Mouse (Mus musculus) cerebellum, adult 18-20 months (tissue): ENCODE results near the gene Fzd7.

ENCODE experiments used
- DNase-seq, 2 experiments: peaks; one replicate each; pipeline ENCODE4 v3.0.0; 2021

The Fzd7 gene

DNA sequence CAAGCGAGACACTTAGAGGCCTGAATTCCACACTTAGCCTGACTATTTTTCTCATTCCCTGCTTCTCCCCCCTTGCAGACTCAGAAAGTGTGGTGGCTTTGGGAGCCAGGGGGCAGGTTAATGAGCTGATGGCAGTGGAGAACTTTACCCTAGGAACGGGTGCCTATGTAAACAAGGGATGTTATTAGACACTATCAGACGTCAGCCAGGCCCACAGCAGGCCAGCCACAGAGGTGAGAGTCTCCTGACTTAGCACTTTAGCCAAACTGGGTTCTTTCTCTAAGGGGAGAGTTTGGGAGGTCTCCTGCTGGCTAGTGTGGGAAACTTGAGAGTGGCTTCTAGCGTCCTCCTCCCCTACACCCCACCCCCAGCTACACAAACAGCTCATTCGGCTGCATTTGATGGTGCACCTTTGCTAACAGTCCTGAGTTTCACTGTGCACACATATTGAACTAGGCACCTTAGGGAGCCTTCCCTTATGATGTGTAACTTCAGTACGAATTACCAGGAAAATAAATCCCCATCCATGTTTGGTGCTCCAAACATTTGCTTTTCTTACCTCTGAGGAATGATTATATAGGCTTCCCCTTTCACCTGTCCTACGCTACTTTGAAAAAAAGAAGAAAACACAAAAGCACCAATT is 21.6 kb downstream of the Fzd7 start:
- no peak for DNase-seq

DNA sequence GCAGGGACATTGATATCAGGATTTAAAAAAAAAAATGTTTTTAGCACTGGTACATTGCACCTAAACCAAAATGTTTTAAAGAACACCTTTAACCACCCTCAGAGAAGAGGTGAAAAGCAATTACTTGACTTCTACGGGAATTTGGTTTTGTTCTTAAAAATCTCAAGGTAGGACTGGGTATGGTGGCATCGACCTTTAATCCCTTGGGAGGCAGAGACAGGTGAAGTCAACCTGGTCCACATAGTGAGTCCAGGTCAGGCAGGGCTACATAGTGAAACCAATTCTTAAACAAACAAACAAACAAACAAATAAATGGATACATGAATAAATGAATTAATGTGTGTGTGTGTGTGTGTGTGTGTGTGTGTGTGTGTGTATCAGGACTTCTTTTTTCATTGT is 22.1 kb downstream of the Fzd7 start:
- no peak for DNase-seq

DNA sequence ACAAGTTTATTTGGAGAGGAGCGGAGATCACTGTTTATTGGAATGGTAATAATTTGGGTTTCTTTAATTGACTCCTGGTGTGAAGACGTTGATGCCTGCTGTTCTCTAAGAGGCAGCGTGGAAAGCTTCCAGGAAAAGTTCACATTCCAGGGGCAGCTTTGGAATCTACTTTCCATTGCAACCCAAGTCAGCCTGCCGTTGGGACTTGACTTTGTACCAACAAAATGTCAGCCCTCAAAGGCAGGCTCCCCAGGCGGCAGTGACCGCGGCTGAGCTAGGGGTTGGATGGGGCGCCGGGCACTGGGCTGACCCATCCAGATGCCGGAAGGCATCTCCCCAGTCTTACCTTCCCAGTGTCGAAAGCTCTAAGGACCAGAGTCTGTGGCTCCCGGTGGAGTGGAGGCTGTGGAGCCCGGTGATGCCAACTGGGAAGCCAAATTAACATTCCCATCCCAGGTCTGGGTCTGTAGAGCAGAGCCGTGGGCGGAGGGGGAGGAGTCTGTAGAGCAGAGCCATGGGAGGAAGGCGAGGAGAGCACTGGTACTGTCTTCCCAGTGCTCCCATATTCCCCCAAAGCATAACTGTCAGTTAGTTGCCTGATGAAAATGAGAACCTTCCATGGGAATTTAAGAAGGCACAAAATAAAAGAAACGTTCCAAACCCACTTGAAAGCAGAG is 26.4 kb downstream of the Fzd7 start:
- DNase-seq = no peak

DNA sequence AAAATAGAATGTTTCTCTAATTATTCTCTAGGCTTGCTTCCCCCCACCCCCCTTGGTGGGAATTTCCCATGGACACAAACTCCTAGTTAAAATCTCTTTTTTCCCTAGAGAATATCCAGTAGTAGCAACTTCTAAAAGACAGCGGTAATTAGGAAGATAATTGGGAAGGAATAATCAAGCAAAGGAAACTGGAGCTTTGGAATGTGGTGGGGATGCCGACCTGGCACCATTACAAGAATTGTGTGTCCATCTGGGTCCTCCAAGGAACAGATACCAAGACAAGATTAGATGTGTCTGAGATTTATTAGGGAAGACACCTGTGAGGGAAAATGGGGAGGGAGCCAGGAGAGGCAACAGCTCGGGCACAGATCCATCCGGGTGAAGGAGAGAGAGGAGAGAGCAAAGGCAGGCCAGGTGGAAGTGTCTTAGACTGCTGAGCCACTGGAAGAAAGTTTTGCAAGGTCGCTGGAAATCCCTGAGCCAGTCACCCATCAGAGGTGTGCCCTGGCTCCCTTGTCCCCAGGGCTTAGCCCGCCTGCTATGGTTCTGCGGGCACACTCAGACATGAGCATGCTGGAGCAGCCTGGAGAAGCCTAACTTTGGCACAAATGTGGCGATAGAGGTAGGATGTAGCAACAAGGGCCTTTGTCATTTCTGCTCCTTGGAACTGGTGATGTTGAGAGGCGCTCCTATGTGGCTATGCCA is 29.5 kb downstream of the Fzd7 start:
- DNase-seq = peak; percentile 22 to 33

DNA sequence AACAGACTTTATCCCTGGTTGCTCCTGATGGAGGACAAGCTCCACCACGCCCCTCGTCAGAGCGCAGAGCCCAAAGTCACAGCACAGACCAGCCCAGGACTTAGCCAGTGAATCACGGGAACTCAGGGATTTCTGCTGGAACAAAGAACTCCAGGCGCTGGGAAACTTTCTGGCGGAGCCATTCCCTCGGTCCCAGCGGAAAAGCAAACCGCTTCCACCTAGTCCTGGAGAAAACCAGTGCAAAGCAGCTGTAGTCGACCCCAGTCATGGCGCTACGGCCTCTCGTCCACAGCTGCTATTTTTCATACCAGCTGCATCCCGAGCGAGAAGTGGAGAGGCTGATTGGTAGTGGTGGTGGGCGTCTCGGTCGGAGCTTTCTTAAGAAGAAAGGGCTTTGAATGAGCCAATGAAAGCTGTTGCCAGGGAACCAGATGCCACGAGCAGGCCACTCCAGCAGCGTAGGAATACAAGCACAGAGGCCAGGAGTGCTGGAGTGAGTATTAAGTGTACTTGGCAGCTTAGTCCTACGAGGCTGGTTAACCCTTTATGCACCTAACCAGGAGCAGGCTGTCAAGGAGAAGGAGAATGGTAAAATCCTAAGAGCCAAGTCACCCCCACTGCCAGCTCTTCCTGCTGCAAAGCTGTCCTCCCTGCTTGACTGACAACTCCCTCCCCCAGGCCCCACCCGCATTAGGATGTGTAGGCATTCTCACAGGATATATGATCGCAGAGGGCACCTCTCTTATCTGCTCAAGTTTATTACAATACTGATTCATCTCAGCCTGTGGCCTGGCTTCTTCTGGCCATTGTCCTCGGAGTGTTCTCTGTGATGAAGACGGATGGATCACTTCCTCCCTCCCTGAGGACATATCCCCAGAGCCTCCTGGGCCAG is 34.0 kb downstream of the Fzd7 start, which contains the start of gene Gm973:
Gm973 (plus strand) TSS at position 239 of the 892 bp plus-strand sequence.
- DNase-seq = peak in 1 of 2 experiments; percentile 10

DNA sequence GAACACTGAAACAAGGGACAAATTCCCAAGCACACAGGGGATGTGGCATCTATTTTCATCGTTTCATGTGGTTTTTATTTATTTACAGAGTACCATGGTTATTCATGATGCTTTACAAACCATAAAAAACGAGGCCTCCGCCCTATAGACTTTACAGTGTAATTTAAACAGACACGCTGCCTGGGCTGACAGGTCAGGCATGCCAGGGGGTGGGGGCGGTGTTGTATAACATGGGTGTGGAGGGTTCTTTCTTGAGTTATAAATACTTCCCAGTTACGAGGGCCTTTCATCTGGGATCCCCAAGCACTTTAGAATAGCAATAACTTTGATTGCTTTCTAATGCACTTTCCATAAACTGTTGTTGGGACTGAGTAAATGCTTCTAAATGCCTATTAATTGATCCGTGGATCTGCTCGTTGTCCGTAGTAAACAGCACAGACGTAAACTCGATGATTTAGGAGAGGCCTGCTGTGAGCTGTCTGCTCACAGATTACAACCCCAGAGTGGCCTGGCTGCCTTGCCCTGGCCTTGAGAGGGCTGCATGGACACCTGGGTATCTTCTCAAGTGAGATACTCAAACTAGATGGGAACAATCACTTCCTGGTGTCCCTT is 38.1 kb downstream of the Fzd7 start:
- DNase-seq = no peak

DNA sequence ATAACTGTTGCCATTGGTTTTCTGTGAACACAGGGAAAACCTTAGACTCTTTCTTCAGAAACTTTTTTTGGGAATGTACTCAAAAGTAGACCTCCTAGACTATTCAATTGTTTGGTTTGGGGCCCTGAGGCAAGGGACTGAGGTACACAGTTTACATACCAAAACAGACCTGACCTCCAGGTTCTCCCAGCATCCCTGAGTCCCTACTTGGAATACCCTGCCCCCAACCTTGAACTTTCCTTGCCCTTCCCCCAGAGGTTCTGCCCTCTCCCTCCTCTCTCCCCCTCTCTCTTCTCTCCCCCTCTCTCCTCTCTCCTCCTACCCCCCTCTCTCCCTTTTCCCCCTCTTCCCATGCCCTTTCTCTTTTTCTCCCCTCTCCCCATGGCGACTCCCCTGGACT is 40.2 kb downstream of the Fzd7 start:
- no peak for DNase-seq

DNA sequence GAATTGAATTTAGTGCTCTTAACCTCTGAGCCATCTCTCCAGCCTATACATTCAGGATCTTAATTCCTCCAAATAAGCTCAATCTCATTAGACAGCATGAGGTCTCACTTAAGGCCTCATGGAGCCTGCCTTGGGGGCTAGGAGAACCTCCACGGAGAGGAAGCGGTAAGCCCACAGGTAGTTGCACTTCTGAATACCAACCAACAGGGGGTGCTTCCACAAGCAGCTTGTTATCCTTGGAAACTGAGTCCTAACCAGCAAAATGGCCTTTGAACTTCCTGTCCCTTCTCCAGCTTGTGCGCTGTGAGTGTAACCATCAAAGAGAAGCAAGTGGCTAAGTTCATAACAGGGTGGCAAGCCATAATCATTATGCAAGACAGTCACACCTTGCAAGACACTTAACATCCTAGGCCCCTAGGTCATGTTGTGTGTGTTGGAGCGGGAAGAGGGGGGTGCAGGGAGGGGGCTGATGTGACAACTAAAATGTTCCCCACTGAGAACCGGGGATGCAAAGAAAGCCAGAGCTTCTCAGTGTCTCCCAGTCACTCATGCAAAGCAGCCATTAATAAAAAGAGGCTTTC is 41.2 kb downstream of the Fzd7 start:
- no peak for DNase-seq

DNA sequence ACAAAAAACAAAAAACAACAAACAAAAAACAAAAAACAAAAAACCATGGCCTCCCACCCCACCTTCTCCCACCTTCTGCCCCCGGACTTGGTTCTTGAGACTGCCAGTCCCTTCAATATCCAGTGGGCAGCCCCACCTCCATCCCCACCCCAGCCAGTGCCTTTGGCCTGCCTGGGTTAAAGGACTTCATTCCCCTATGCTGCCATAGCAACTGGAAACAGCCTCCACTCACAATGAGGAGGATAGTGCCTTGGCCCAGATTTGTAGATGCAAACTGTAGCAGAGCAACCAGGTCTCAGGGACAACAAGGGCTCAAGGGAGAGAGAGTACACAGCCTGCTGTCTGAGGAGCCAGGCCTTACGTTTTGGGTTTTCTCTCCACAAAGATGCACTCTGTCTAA is 41.8 kb downstream of the Fzd7 start:
- no peak for DNase-seq

DNA sequence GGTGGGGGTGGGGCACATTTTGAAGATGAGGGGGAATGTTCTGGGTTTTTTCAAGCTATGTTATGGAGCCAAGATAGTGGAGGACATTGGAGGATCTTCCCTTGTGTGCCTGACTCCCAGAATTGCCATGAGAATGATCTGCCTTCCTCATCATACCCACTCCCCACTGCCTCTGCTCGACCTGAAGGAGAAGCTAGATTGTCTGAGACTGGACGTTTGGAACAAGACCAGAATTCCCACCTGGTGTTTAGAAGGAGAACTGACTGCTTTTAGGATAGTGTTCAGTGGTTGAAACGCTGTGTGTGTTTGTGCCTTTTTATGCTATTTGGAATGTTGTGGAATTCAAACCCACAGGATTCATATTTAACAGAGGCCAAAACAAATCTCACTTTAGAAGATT is 42.5 kb downstream of the Fzd7 start:
- no peak for DNase-seq

DNA sequence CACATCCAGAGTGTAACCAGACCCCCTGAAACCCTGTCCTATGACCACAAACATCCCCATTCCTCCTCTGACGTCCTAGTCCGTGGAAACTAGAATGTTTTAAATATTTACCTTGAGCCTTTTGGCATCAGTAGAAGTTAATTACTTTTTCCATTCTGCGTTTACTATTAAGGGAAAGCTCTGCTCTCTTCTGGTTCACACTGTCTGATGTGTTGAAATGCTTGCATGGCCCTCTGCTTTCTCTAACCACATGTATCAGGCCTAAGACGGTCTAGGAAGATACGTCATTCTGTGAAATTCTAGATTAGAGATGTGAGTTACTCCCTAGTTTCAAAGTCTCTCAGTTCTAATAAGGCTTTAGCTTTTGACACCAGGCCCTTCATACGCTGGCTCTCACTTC is 45.0 kb downstream of the Fzd7 start:
- DNase-seq = no peak

DNA sequence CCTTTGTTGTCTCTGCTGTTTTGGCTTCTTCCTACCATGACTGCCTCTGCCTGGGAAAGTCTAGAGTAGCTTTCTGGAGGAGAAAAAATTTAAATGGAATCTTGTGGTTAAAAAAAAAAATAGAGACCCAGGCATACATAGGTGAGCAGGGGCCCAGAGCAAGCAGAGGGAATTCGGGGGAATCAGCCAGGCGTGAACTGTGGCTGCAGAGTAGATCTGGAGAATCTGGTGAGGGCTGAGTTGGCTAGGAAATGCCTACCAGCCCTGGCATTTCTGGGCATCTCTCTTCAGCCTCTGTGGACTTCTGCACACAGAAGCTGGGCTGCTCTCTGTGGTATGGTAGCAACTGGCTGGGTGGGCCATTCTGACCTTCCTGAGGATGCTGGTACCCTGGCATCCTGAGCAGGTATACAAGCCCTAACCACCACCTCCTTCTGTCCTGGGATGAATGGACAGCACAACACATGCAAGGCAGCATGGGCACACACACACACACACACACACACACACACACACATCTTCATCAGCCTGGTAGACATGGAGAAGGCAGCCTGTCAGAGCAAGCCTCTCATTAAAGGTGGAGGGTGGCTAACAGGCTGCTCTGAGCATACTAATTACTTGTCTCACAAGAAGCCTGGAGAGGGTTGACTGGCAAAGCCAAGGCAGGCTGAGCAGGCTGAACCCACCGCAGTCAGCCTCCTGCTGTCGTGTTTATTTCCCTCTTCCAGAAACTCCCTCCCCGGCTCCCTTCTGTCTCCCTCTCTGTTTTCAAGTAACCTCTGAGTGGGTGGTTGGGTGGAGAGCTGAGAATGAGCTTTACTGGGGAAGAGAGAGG is 53.0 kb downstream of the Fzd7 start:
- peak; percentile 18 to 21 for DNase-seq
